Mouse (Mus musculus): Measurements from ENCODE around the gene Gm9780.
"Not testable (repeated sequence)": the region's sequence is repeated elsewhere in the genome, so short reads cannot be mapped to it uniquely, and the experiment has no call there.

GRCm38 (mm10) chr14:25978371-25979241 lies 63.9 kb downstream of the Gm9780 start, which contains the start of gene Duxbl1:
- TF ChIP-seq CTCF (IDR thresholded peaks at IDR 0.05; ENCODE audit: borderline replicate concordance, insufficient read depth, low read length); POLR2A (IDR thresholded peaks at IDR 0.05; ENCODE audit: low read depth, low read length): not testable (repeated sequence)
